Mouse (Mus musculus): ENCODE measurements around the gene Gm12695. TPM values are rescaled to one million over a fixed set of nuclear protein-coding genes. Genes with fewer than 3 reads are reported as not detected.

The Gm12695 gene
- total RNA-seq, 2 experiments from 2014 or later: not detected

- intact Hi-C loops (cut with DNase I): loop anchor here (2.0 kb wide), 1 partner anchor 20 kb away; no protein-coding TSS in a partner anchor
- no peak for DNase-seq (ENCODE audit: extremely low spot score in 1 of 2, low spot score in 2 of 2)
Measured at GRCm38 (mm10) chr4:96718503-96718902, 66.5 kb downstream of the Gm12695 start.

DNA sequence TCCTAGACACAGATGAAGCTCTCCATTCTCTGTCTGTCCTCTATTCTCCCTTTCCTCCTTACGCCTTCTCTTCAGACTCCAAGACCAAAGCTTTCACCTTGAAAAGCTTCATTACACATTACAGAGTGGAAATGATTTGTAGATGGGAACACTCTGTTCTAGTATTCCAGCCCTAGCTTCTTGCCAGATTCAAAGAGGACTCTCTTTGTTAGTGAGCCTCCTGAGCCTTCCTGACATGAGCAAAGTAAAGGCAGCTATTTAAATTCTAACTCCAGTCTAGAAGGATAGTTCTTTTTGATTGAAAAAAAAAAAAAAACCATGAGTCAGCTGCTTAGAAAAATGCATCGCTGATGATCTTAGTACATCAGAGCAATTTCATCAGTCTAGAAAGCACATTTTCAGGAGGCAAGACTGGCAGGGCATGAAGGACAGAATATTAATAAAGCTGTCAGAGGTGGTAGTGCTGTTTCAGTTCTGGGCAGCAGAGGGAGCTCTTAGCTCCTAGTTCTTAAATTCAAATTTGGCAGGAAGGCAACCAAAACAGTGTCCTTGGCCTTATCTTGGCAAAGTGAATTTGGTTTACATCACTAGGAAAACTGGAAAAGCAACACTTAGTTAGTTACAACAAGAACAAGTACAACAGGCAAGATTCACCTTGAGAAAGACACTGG is 79.6 kb downstream of the Gm12695 start:
- DNase-seq (ENCODE audit: extremely low spot score in 1 of 2, low spot score in 2 of 2): peak; percentile 41 to 67
- intact Hi-C loops (cut with DNase I): loop anchor here (10.0 kb wide), 1 partner anchor 1039 kb away; no protein-coding TSS in a partner anchor

DNA sequence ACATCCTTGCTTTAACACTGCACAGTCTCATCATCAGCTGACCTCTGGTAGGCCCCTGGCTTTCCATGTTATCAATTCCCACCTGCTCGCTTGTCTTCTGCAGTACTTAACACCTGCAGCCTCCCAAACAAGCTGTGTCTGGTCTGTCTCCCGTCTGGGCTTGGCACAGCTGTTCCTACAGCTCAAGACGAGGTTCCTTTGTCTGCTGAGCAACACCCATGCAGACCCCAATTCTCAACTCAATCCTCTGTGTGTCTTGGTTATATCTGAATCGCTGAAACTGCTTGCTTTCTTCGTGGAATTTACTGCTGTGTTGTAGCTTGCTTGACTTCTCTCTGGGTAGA is 86.8 kb downstream of the Gm12695 start:
- no peak for DNase-seq (ENCODE audit: extremely low spot score in 1 of 2, low spot score in 2 of 2)
- intact Hi-C loops (cut with DNase I): loop anchor here (10.0 kb wide), 2 partner anchors 337 to 1997 kb away; no protein-coding TSS in a partner anchor

DNA sequence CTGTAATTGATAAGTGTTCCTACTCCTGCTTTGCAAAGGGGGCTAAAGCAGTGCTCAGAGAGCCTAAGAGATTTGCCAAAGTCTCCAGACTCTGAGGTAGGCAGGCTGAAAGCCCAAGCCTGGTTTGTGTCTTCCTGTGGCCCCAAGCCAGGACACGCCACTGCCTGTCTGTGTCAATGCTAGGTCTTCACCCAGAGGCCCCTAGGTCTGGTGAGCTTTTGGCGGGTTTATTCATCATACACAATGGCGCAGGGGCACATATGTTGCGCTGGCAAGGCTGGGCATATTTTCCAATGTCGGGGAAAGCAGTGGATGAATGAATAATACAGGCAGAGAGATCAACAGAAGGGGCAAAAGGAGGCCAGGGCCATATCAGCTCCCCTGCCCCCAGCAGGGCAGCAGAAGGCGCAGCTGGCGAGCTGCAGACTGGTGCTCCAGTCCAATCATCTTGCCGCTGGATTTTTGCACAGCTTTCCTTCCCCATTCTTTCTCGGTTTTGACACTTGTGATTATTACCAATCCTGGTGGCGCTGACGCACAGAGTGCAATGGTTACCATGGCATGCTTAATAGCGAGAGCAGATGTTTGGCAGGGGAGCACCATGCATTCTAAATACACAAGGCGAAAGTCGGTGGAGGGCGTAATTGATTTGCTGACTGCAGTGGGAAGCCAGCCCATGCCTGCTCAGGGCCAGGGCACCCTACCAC is 87.3 kb downstream of the Gm12695 start:
- intact Hi-C loops (cut with DNase I): loop anchor here (10.0 kb wide), 2 partner anchors 337 to 1997 kb away; no protein-coding TSS in a partner anchor
- DNase-seq (ENCODE audit: extremely low spot score in 1 of 2, low spot score in 2 of 2): peak in 1 of 2 experiments; percentile 26

- DNase-seq (ENCODE audit: extremely low spot score in 1 of 2, low spot score in 2 of 2): peak; percentile 63 to 82
- intact Hi-C loops (cut with DNase I): loop anchor here (10.0 kb wide), 2 partner anchors 338 to 1998 kb away; no protein-coding TSS in a partner anchor
Measured at GRCm38 (mm10) chr4:96696614-96697360, 88.2 kb downstream of the Gm12695 start.

GRCm38 (mm10) chr4:96687358-96687803 is 97.6 kb downstream of the Gm12695 start:
- no peak for DNase-seq (ENCODE audit: extremely low spot score in 1 of 2, low spot score in 2 of 2)
- intact Hi-C loops (cut with DNase I): loop anchor here (10.0 kb wide), 2 partner anchors 163 to 1683 kb away; no protein-coding TSS in a partner anchor

GRCm38 (mm10) chr4:96683474-96683873 is 101.5 kb downstream of the Gm12695 start:
- DNase-seq (ENCODE audit: extremely low spot score in 1 of 2, low spot score in 2 of 2): no peak
- intact Hi-C loops (cut with DNase I): loop anchor here (2.0 to 10.0 kb wide), 4 partner anchors 159 to 1679 kb away; no protein-coding TSS in a partner anchor

- DNase-seq (ENCODE audit: extremely low spot score in 1 of 2, low spot score in 2 of 2): no peak
- intact Hi-C loops (cut with DNase I): loop anchor here (5.0 to 10.0 kb wide), 3 partner anchors 156 to 1676 kb away; no protein-coding TSS in a partner anchor
Measured at GRCm38 (mm10) chr4:96680966-96681365, 104.0 kb downstream of the Gm12695 start.

- intact Hi-C loops (cut with DNase I): loop anchor here (5.0 to 10.0 kb wide), 3 partner anchors 155 to 1675 kb away; no protein-coding TSS in a partner anchor
- DNase-seq (ENCODE audit: extremely low spot score in 1 of 2, low spot score in 2 of 2): peak in 1 of 2 experiments; percentile 39
Measured at GRCm38 (mm10) chr4:96680233-96680632, 104.8 kb downstream of the Gm12695 start.

Other genes with a start within 250 kb of the Gm12695 start
- gene Cyp2j6, start 231.5 kb downstream of the Gm12695 start, total RNA-seq (2021): 10 to 100 TPM; 10.9 to 11.6 TPM
- gene Cyp2j9, start 193.6 kb downstream of the Gm12695 start, total RNA-seq (2021): 10 to 100 TPM in 1 of 2 experiments, 1 to 10 TPM in 1; 9.0 to 12.2 TPM
- gene Cyp2j5, start 121.0 kb downstream of the Gm12695 start, total RNA-seq (2021): not detected